Mouse (Mus musculus): ENCODE measurements around the gene Arid1b. TPM values are rescaled to one million over a fixed set of nuclear protein-coding genes. Genes with fewer than 3 reads are reported as not detected.

The Arid1b gene
- total and polyA plus RNA-seq, 3 experiments: 6.1 to 12.4 (median 9.7) TPM

GRCm38 (mm10) chr17:5280499-5281053 is 286.4 kb downstream of the Arid1b start:
- dilution Hi-C loops (cut with MboI; ENCODE audit: extremely low pct_ligation_motif_present, extremely low pct_unique_long_range_greater_than_20kb, low sequenced_read_pairs): no loop called here
- in situ Hi-C loops (cut with MboI; ENCODE audit: low pct_ligation_motif_present, low pct_unique_long_range_greater_than_20kb, low sequenced_read_pairs): no loop called here

GRCm38 (mm10) chr17:5284783-5285182 is 290.7 kb downstream of the Arid1b start:
- Histone ChIP-seq H3K9ac (ENCODE audit: insufficient read depth, low read depth) (no peak overlapping the region), H3K27me3 (replicated peaks) (no peaks in the 10 kb centered on the region), H3K36me3 (replicated peaks in 1 of 2; ENCODE audit: control insufficient read depth in 1 of 2, insufficient read depth in 1 of 2, low read length in 1 of 2) (peaks cover 7 to 87% of the 10 kb centered on the region in 2 experiments), H3K4me1 (ENCODE audit: control insufficient read depth in 1 of 2, insufficient read depth in 2 of 2) (no peaks in the 10 kb centered on the region), H3K9me3 (replicated peaks; ENCODE audit: low read length) (no peaks in the 10 kb centered on the region), H3K27ac (ENCODE audit: insufficient read depth, low read depth) (no peak overlapping the region), H3K4me3 (replicated peaks in 1 of 3; ENCODE audit: low read depth in 2 of 3, low read length in 2 of 3, poor library complexity in 1 of 3) (no peak overlapping the region), H3K79me2 (replicated peaks; ENCODE audit: control insufficient read depth, extremely low read depth, insufficient read depth, poor library complexity, severe bottlenecking) (no peaks in the 10 kb centered on the region), H3K4me2 (ENCODE audit: insufficient read depth, low read depth, poor library complexity, severe bottlenecking) (no peak overlapping the region)
- dilution Hi-C loops (cut with MboI; ENCODE audit: extremely low pct_ligation_motif_present, extremely low pct_unique_long_range_greater_than_20kb, low sequenced_read_pairs) (no loop called here), in situ Hi-C loops (cut with MboI; ENCODE audit: low pct_ligation_motif_present, low pct_unique_long_range_greater_than_20kb, low sequenced_read_pairs) (no loop called here)
- TF ChIP-seq MAX (IDR thresholded peaks at IDR 0.05; ENCODE audit: low read length) (no peak), BHLHE40 (IDR thresholded peaks at IDR 0.05; ENCODE audit: low read depth, low read length) (no peak), ELF1 (IDR thresholded peaks at IDR 0.05; ENCODE audit: low read depth, low read length) (no peak), KAT2A (IDR thresholded peaks at IDR 0.05; ENCODE audit: insufficient replicate concordance, low read length) (no peak), USF1 (IDR thresholded peaks at IDR 0.05; ENCODE audit: low read depth, low read length) (no peak), ZKSCAN1 (IDR thresholded peaks at IDR 0.05; ENCODE audit: borderline replicate concordance, low read depth, low read length) (no peak)
- no peak for DNase-seq (ENCODE audit: extremely low read depth)

More at GRCm38 (mm10) chr17:5280499-5281053, 286.4 kb downstream of the Arid1b start:
- Histone ChIP-seq H3K9ac (ENCODE audit: insufficient read depth, low read depth) (no peak overlapping the region), H3K9me3 (replicated peaks; ENCODE audit: low read length) (no peaks in the 10 kb centered on the region), H3K27ac (ENCODE audit: insufficient read depth, low read depth) (no peak overlapping the region), H3K36me3 (replicated peaks in 1 of 2; ENCODE audit: control insufficient read depth in 1 of 2, insufficient read depth in 1 of 2, low read length in 1 of 2) (peaks cover 13 to 83% of the 10 kb centered on the region in 2 experiments), H3K79me2 (replicated peaks; ENCODE audit: control insufficient read depth, extremely low read depth, insufficient read depth, poor library complexity, severe bottlenecking) (no peaks in the 10 kb centered on the region), H3K4me1 (ENCODE audit: control insufficient read depth in 1 of 2, insufficient read depth in 2 of 2) (no peaks in the 10 kb centered on the region), H3K4me3 (replicated peaks in 1 of 3; ENCODE audit: low read depth in 2 of 3, low read length in 2 of 3, poor library complexity in 1 of 3) (no peak overlapping the region), H3K27me3 (replicated peaks) (no peaks in the 10 kb centered on the region), H3K4me2 (ENCODE audit: insufficient read depth, low read depth, poor library complexity, severe bottlenecking) (no peak overlapping the region)
- DNase-seq (ENCODE audit: extremely low read depth): no peak
- TF ChIP-seq ZKSCAN1 (IDR thresholded peaks at IDR 0.05; ENCODE audit: borderline replicate concordance, low read depth, low read length) (no peak), ZMIZ1 (IDR thresholded peaks at IDR 0.05; ENCODE audit: low read depth, low read length) (no peak), CHD2 (IDR thresholded peaks at IDR 0.05; ENCODE audit: low read length) (no peak), MAFK (IDR thresholded peaks at IDR 0.05; ENCODE audit: insufficient replicate concordance, low read length) (no peak), ELF1 (IDR thresholded peaks at IDR 0.05; ENCODE audit: low read depth, low read length) (no peak), PAX5 (IDR thresholded peaks at IDR 0.05; ENCODE audit: low read length) (no peak), SMC3 (IDR thresholded peaks at IDR 0.05; ENCODE audit: low read depth, low read length) (no peak), CTCF (conservative IDR thresholded peaks at IDR 0.05 in 1 of 2, IDR thresholded peaks at IDR 0.05 in 1 of 2; ENCODE audit: low read depth in 2 of 2, low read length in 2 of 2) (no peak), RAD21 (IDR thresholded peaks at IDR 0.05; ENCODE audit: low read depth, low read length) (no peak), ETS1 (conservative IDR thresholded peaks at IDR 0.05; ENCODE audit: low read depth, low read length) (no peak), USF1 (IDR thresholded peaks at IDR 0.05; ENCODE audit: low read depth, low read length) (no peak), IRF4 (IDR thresholded peaks at IDR 0.05; ENCODE audit: low read depth, low read length) (no peak), HCFC1 (IDR thresholded peaks at IDR 0.05; ENCODE audit: low read depth, low read length) (no peak), GABPA (IDR thresholded peaks at IDR 0.05; ENCODE audit: insufficient replicate concordance, low read depth, low read length) (no peak)

Data from CH12.LX (cell line).